Mouse (Mus musculus): Measurements from ENCODE around the gene Cks1b.

- TF ChIP-seq GATA1 (IDR thresholded peaks at IDR 0.05; ENCODE audit: low read length) (no peak), TAL1 (IDR thresholded peaks at IDR 0.05; ENCODE audit: low read length) (no peak)
These were observed 19.1 kb upstream of the Cks1b start for GRCm38 (mm10) chr3:89437269-89437668.

Measured in erythroblast, embryonic 14.5 days (primary cell).